18 mouse cellular contexts compared by ENCODE assay signal in the genomic region with DNA sequence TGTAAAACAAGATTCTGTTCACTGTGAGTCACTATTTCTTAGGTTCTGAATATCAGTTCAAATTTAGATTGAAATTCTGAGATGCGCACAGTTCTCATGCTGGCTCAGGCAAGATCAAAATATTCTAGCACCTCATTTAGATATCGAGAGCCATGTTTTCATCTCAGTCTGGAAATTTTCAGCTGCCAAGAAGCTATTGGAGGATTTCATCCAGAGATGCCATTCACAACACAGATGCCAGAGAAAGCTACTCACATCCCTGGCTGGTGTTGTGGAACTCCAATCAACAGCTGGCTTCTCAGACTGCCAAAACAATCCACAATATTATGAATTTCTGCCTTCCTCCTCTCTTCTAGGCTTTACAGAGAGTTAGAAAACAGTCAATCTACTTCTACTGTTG.
DNase-seq lines count a peak whose midpoint lies in the region; ATAC-seq and TF ChIP-seq lines count a peak whose summit lies in the region.
"Had no signal": no experiment of that assay in that cellular context is flagged by ENCODE, and none has a peak within 500 bp of the region (broad histone marks: within the 10 kb centered on the region; RNA-seq: fewer than 3 reads in every experiment).

No protein-coding gene starts in this region.

- H3K27me3 ChIP-seq in hindbrain, embryonic 10.5 days (ENCODE audit: insufficient read depth, poor library complexity, severe bottlenecking) = no peaks in the 10 kb centered on the region
- no peaks in the 10 kb centered on the region for H3K27me3 ChIP-seq in kidney, embryonic 14.5 days (ENCODE audit: control insufficient read depth, insufficient read depth, low read length)
- H3K27me3 ChIP-seq: heart, embryonic 12.5 days; megakaryocyte, embryonic 14.5 days; neural tube, embryonic 12.5 days had no signal

- H3K9me3 ChIP-seq in hindbrain, embryonic 10.5 days = no peaks in the 10 kb centered on the region
- H3K9me3 ChIP-seq in kidney, embryonic 14.5 days (ENCODE audit: control insufficient read depth, low read length) = no peaks in the 10 kb centered on the region
- H3K9me3 ChIP-seq: heart, embryonic 12.5 days; megakaryocyte, embryonic 14.5 days; neural tube, embryonic 12.5 days had no signal

- peak; percentile 7 for DNase-seq in layer of hippocampus, adult 11-12 months (ENCODE audit: low spot score)
- DNase-seq in layer of hippocampus, postnatal 25 days (ENCODE audit: extremely low spot score in 1 of 2, low spot score in 1 of 2) = no peak
- peak; percentile 16 for DNase-seq in brain, embryonic 18.5 days (ENCODE audit: low read depth, low spot score)
- DNase-seq in layer of hippocampus, adult 2 months (ENCODE audit: low spot score in 2 of 2) = peak; percentile 9 to 11
- DNase-seq in lung, postnatal 10 days = peak; percentile 21
- no peak for DNase-seq in hindbrain, embryonic 10.5 days (ENCODE audit: low spot score)
- DNase-seq in spleen, adult 18-20 months = no peak
- DNase-seq: adrenal gland, postnatal 25 days; cerebellum, adult 11-12 months; gastrocnemius, postnatal 10 days; heart, postnatal 4 days; thymus, adult 2 months had no signal

- WGBS in hindbrain, embryonic 10.5 days = 93% methylated on average over 2 of the region's 2 CpGs
- WGBS in kidney, embryonic 14.5 days = 98% methylated on average over 2 of the region's 2 CpGs

- no peak for TF ChIP-seq CTCF in layer of hippocampus, adult 2 months (conservative IDR thresholded peaks at IDR 0.05)

- peak overlapping the region; percentile 77 for H3K27ac ChIP-seq in layer of hippocampus, adult 2 months
- H3K27ac ChIP-seq in hindbrain, embryonic 10.5 days = no peak overlapping the region
- H3K27ac ChIP-seq in kidney, embryonic 14.5 days (ENCODE audit: low read depth, low read length) = no peak overlapping the region
- H3K27ac ChIP-seq: neural tube, embryonic 12.5 days had no signal

- H3K4me3 ChIP-seq in layer of hippocampus, adult 2 months = no peak overlapping the region
- no peak overlapping the region for H3K4me3 ChIP-seq in hindbrain, embryonic 10.5 days
- no peak overlapping the region for H3K4me3 ChIP-seq in kidney, embryonic 14.5 days (ENCODE audit: low read length)
- H3K4me3 ChIP-seq: heart, embryonic 12.5 days; megakaryocyte, embryonic 14.5 days; neural tube, embryonic 12.5 days had no signal

- H3K4me2 ChIP-seq in kidney, embryonic 14.5 days (replicated peaks; ENCODE audit: low read depth, low read length) = no peak overlapping the region
- H3K4me2 ChIP-seq: heart, embryonic 12.5 days; liver, embryonic 11.5 days; neural tube, embryonic 12.5 days had no signal

- no peak overlapping the region for H3K9ac ChIP-seq in kidney, embryonic 14.5 days (ENCODE audit: low read depth, low read length)
- H3K9ac ChIP-seq: heart, embryonic 12.5 days; neural tube, embryonic 12.5 days had no signal

- no peak for ATAC-seq in kidney, embryonic 14.5 days (ENCODE audit: low FRiP score, low TSS enrichment)

- H3K4me1 ChIP-seq in hindbrain, embryonic 10.5 days (replicated peaks) = no peaks in the 10 kb centered on the region
- H3K4me1 ChIP-seq in kidney, embryonic 14.5 days (ENCODE audit: control insufficient read depth, insufficient read depth, low read length) = no peaks in the 10 kb centered on the region
- H3K4me1 ChIP-seq: heart, embryonic 12.5 days; megakaryocyte, embryonic 14.5 days; neural tube, embryonic 12.5 days had no signal

- no peaks in the 10 kb centered on the region for H3K36me3 ChIP-seq in hindbrain, embryonic 10.5 days
- no peaks in the 10 kb centered on the region for H3K36me3 ChIP-seq in kidney, embryonic 14.5 days (ENCODE audit: control insufficient read depth, insufficient read depth, low read length)
- H3K36me3 ChIP-seq: G1E; heart, embryonic 12.5 days; neural tube, embryonic 12.5 days had no signal

Comparison
In these comparisons a context has a peak if more than half of its experiments do, and no peak if none do; other contexts are left out.
1. DNase-seq: peak in layer of hippocampus, adult 11-12 months (single experiment), brain, embryonic 18.5 days (single experiment), layer of hippocampus, adult 2 months (2 of 2) and lung, postnatal 10 days (single experiment); none in layer of hippocampus, postnatal 25 days (0 of 2), hindbrain, embryonic 10.5 days (single experiment) and spleen, adult 18-20 months (0 of 2).